Mouse (Mus musculus): ENCODE results near the gene Gdpd5. TPM values are rescaled to one million over a fixed set of nuclear protein-coding genes. Genes with fewer than 3 reads are reported as not detected.

The Gdpd5 gene
- polyA plus RNA-seq, 1 experiment from 2014 or later, result 2.1 TPM

GRCm38 (mm10) chr7:99392696-99393095 is 11.5 kb downstream of the Gdpd5 start:
- Histone ChIP-seq H3K4me2 (no peak overlapping the region), H3K4me3 (replicated peaks) (no peak overlapping the region), H3K9ac (no peak overlapping the region), H3K9me3 (replicated peaks) (no peaks in the 10 kb centered on the region), H3K27me3 (no peaks in the 10 kb centered on the region), H3K27ac (replicated peaks) (no peak overlapping the region), H3K36me3 (replicated peaks) (no peaks in the 10 kb centered on the region), H3K4me1 (replicated peaks) (no peaks in the 10 kb centered on the region)
- no peak for ATAC-seq (ENCODE audit: insufficient read depth)
- 48% methylated on average over 2 of the region's 2 CpGs for WGBS (ENCODE audit: insufficient replicate concordance)

- no peak overlapping the region for H3K27ac ChIP-seq (replicated peaks)
- ATAC-seq (ENCODE audit: insufficient read depth), result no peak
- H3K4me1 ChIP-seq (replicated peaks), result no peaks in the 10 kb centered on the region
- H3K36me3 ChIP-seq (replicated peaks), result no peaks in the 10 kb centered on the region
- 62% methylated on average over 13 of the region's 13 CpGs for WGBS (ENCODE audit: insufficient replicate concordance)
- H3K9ac ChIP-seq, result no peak overlapping the region
- no peak overlapping the region for H3K4me3 ChIP-seq (replicated peaks)
- no peaks in the 10 kb centered on the region for H3K9me3 ChIP-seq (replicated peaks)
- no peak overlapping the region for H3K4me2 ChIP-seq
- no peaks in the 10 kb centered on the region for H3K27me3 ChIP-seq
Observed at GRCm38 (mm10) chr7:99393711-99394325, 12.6 kb downstream of the Gdpd5 start.

- Histone ChIP-seq H3K9ac (no peak overlapping the region), H3K9me3 (replicated peaks) (no peaks in the 10 kb centered on the region), H3K27ac (replicated peaks) (no peak overlapping the region), H3K4me1 (replicated peaks) (no peaks in the 10 kb centered on the region), H3K36me3 (replicated peaks) (no peaks in the 10 kb centered on the region), H3K4me2 (no peak overlapping the region), H3K4me3 (replicated peaks) (no peak overlapping the region), H3K27me3 (no peaks in the 10 kb centered on the region)
- no peak for ATAC-seq (ENCODE audit: insufficient read depth)
- WGBS (ENCODE audit: insufficient replicate concordance), result 60% methylated on average over 4 of the region's 4 CpGs
Observed at GRCm38 (mm10) chr7:99395385-99395784, 14.2 kb downstream of the Gdpd5 start.

DNA sequence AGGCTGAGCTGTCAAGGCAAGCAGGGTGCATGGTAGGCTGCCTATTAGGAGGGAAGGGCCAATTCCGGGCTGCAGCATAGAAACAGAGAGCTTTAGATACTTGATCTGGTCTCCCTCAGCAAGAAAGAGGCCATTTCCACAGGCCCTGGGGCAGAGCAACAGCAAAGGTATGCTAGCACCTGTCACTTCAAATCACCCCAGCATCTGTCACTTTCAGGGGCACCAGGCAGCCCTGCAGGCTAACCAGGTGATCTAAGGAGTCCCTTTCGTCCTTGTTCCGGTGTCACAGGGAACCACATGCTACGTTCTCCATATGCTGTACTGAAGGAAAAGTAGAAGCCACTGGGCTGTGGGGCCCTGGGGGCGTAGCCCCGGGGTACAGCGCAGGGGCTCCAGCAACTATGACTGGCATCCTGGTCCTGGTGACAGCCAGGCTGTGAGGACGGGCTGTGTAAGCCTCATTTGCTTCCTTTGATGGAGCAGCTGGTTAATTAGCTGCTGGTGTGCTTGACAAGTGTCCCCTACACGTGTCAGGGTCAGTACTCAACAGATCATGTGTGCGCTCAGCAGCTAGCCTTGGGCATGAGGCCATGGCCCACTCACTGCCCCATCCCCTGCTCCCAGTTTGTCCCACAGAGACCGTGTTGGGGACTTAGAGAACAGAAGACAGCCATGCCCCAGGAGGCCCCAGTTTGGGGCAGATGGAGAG is 14.8 kb downstream of the Gdpd5 start:
- H3K9ac ChIP-seq, result no peak overlapping the region
- no peaks in the 10 kb centered on the region for H3K27me3 ChIP-seq
- no peaks in the 10 kb centered on the region for H3K4me1 ChIP-seq (replicated peaks)
- 68% methylated on average over 11 of the region's 11 CpGs for WGBS (ENCODE audit: insufficient replicate concordance)
- no peak overlapping the region for H3K4me2 ChIP-seq
- H3K9me3 ChIP-seq (replicated peaks), result no peaks in the 10 kb centered on the region
- H3K4me3 ChIP-seq (replicated peaks), result no peak overlapping the region
- H3K27ac ChIP-seq (replicated peaks), result no peak overlapping the region
- ATAC-seq (ENCODE audit: insufficient read depth), result no peak
- H3K36me3 ChIP-seq (replicated peaks), result no peaks in the 10 kb centered on the region

- Histone ChIP-seq H3K36me3 (replicated peaks) (no peaks in the 10 kb centered on the region), H3K9me3 (replicated peaks) (no peaks in the 10 kb centered on the region), H3K27ac (replicated peaks) (no peak overlapping the region), H3K9ac (no peak overlapping the region), H3K4me1 (replicated peaks) (no peaks in the 10 kb centered on the region), H3K4me2 (no peak overlapping the region), H3K27me3 (no peaks in the 10 kb centered on the region), H3K4me3 (replicated peaks) (no peak overlapping the region)
- WGBS (ENCODE audit: insufficient replicate concordance), result 60% methylated on average over 11 of the region's 11 CpGs
- no peak for ATAC-seq (ENCODE audit: insufficient read depth)
Observed at GRCm38 (mm10) chr7:99396994-99397659, 15.9 kb downstream of the Gdpd5 start.

- H3K27ac ChIP-seq (replicated peaks), result no peak overlapping the region
- no peak overlapping the region for H3K4me3 ChIP-seq (replicated peaks)
- H3K9me3 ChIP-seq (replicated peaks), result no peaks in the 10 kb centered on the region
- no peaks in the 10 kb centered on the region for H3K36me3 ChIP-seq (replicated peaks)
- no peak overlapping the region for H3K4me2 ChIP-seq
- H3K27me3 ChIP-seq, result no peaks in the 10 kb centered on the region
- H3K4me1 ChIP-seq (replicated peaks), result no peaks in the 10 kb centered on the region
- H3K9ac ChIP-seq, result no peak overlapping the region
- ATAC-seq (ENCODE audit: insufficient read depth), result peak; percentile 34; the same call in 1 of the 2 replicates
- 27% methylated on average over 8 of the region's 8 CpGs for WGBS (ENCODE audit: insufficient replicate concordance)
Observed at GRCm38 (mm10) chr7:99401373-99401772, 20.2 kb downstream of the Gdpd5 start.

DNA sequence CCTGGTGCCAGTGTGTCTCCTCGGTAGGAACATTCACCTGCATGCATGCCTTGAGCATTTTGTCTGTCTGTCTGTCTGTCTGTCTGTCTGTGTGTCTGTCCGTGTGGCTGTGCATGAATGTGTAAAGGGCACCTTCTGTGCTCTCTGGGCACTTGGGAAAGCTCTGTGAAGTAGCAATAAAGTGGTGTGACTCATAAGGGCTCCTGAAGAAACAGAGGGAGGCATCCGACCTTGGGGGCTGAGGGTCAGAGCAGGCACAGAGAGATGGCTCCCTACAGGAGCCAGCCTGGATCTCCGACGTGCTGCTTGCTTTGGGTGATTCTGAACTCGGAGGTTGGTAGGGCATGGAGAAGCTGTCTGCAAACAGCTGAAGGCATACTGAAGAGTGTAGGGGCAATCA is 21.3 kb downstream of the Gdpd5 start:
- no peak for ATAC-seq (ENCODE audit: insufficient read depth)
- Histone ChIP-seq H3K9ac (no peak overlapping the region), H3K4me3 (replicated peaks) (no peak overlapping the region)

DNA sequence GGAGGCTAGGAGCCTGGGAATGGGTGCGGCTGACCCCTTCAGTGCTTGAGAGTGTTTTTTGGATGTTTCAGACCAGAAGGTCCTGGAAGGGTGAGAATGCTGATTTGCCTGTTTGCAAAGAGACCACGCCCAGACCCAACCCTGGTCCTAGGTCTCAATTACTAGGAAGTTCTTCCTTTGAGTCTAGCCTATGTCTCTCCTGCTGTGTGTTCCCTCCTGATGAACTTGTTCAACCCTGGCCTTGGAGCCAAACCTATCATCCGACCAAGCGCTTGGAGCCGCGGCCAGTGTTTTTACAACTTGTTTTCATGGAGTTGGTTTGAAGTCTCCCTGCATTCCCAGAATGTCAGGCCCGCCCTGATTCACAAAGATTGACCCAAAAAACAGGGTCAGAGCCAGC is 22.0 kb downstream of the Gdpd5 start:
- Histone ChIP-seq H3K4me1 (replicated peaks) (peaks cover 7% of the 10 kb centered on the region; the same call in 1 of the 2 replicates), H3K9ac (no peak overlapping the region), H3K9me3 (replicated peaks) (no peaks in the 10 kb centered on the region), H3K4me2 (no peak overlapping the region), H3K36me3 (replicated peaks) (no peaks in the 10 kb centered on the region), H3K27ac (replicated peaks) (no peak overlapping the region), H3K4me3 (replicated peaks) (no peak overlapping the region), H3K27me3 (no peaks in the 10 kb centered on the region)
- no peak for ATAC-seq (ENCODE audit: insufficient read depth)
- WGBS (ENCODE audit: insufficient replicate concordance), result 74% methylated on average over 7 of the region's 7 CpGs

More for the DNA sequence above, 21.3 kb downstream of the Gdpd5 start:
- WGBS (ENCODE audit: insufficient replicate concordance), result 54% methylated on average over 6 of the region's 6 CpGs
- Histone ChIP-seq H3K36me3 (replicated peaks) (no peaks in the 10 kb centered on the region), H3K4me1 (replicated peaks) (peaks cover 3% of the 10 kb centered on the region; the same call in 1 of the 2 replicates), H3K9me3 (replicated peaks) (no peaks in the 10 kb centered on the region), H3K4me2 (no peak overlapping the region), H3K27me3 (no peaks in the 10 kb centered on the region), H3K27ac (replicated peaks) (no peak overlapping the region)

- H3K9me3 ChIP-seq (replicated peaks), result no peaks in the 10 kb centered on the region
- WGBS (ENCODE audit: insufficient replicate concordance), result 58% methylated on average over 12 of the region's 12 CpGs
- no peak for ATAC-seq (ENCODE audit: insufficient read depth)
- H3K36me3 ChIP-seq (replicated peaks), result no peaks in the 10 kb centered on the region
- H3K27ac ChIP-seq (replicated peaks), result no peak overlapping the region
- H3K4me2 ChIP-seq, result no peak overlapping the region
- H3K9ac ChIP-seq, result no peak overlapping the region
- H3K4me3 ChIP-seq (replicated peaks), result no peak overlapping the region
- no peaks in the 10 kb centered on the region for H3K27me3 ChIP-seq
- peaks cover 7% of the 10 kb centered on the region; the same call in 1 of the 2 replicates for H3K4me1 ChIP-seq (replicated peaks)
Observed at GRCm38 (mm10) chr7:99404031-99404735, 23.0 kb downstream of the Gdpd5 start.

DNA sequence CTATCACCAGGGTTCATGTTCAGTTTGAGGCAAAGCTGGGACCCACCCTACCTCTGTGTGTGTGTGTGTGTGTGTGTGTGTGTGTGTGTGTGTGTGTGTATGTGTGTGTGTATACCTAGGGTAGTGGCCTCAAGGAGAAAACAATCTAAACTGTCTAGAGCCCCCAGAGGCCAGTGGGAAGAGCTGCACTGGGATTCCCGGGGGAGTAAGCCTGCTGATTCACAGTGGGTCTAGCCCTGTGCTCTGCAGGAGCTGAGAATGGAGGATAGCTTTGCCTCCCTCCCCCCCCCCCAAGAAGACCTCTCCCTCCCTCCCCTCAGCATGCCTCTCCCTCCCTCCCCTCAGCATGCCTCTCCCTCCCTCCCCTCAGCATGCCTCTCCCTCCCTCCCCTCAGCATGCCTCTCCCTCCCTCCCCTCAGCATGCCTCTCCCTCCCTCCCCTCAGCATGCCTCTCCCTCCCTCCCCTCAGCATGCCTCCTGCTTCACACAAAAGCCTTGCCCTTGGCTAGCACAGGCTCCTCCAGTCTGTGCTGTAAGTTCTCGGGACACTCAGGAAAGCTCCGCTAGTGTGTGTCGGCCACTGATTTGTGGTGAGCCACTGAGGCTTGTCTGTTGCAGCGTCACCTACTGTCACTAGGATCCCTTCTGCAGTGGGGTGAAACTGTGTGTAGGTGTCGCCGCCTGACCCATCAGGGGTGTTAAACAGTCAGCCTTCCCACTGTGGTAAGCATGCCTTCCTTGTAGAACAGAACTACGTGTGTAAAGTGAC is 24.4 kb downstream of the Gdpd5 start:
- Histone ChIP-seq H3K4me1 (replicated peaks) (peaks cover 15% of the 10 kb centered on the region), H3K36me3 (replicated peaks) (no peaks in the 10 kb centered on the region), H3K27ac (replicated peaks) (no peak overlapping the region), H3K9me3 (replicated peaks) (no peaks in the 10 kb centered on the region), H3K27me3 (no peaks in the 10 kb centered on the region), H3K4me2 (no peak overlapping the region), H3K9ac (no peak overlapping the region), H3K4me3 (replicated peaks) (no peak overlapping the region)
- 39% methylated on average over 8 of the region's 8 CpGs for WGBS (ENCODE audit: insufficient replicate concordance)
- ATAC-seq (ENCODE audit: insufficient read depth), result no peak

All from liver, embryonic 15.5 days (tissue).